Mouse (Mus musculus) kidney, embryonic 14.5 days (tissue): Measurements from ENCODE around the gene Atg16l1. TPM values are rescaled to one million over a fixed set of nuclear protein-coding genes. Genes with fewer than 3 reads are reported as not detected.

Experiments
- ATAC-seq: fragments of 200-750 bp; cut with Nextera tagmentation; 2 replicates; pipeline ENCODE4 v1.8.0; 2017; ENCODE audit warnings: moderate number of reproducible peaks, mild to moderate bottlenecking, moderate TSS enrichment, moderate library complexity; ENCODE audit not compliant: low FRiP score, low TSS enrichment
- H3K27ac ChIP-seq: fragments of 300-500 bp; sonication (generic); 2 replicates; pipeline ENCODE4 v1.5.1; 2014; ENCODE audit warnings: low read depth, mild to moderate bottlenecking, low read length, moderate library complexity, mixed read lengths
- H3K27me3 ChIP-seq: fragments of 300-500 bp; sonication (generic); 2 replicates; pipeline ENCODE4 v1.6.1; 2014; ENCODE audit warnings: mild to moderate bottlenecking, low read length; ENCODE audit not compliant: control insufficient read depth, insufficient read depth
- H3K36me3 ChIP-seq: fragments of 300-500 bp; sonication (generic); 2 replicates; pipeline ENCODE4 v1.6.1; 2014; ENCODE audit warnings: low read length, mixed read lengths; ENCODE audit not compliant: control insufficient read depth, insufficient read depth
- H3K4me1 ChIP-seq: fragments of 300-500 bp; sonication (generic); 2 replicates; pipeline ENCODE4 v1.6.1; 2014; ENCODE audit warnings: low read length, mixed read lengths; ENCODE audit not compliant: control insufficient read depth, insufficient read depth
- H3K4me2 ChIP-seq: fragments of 300-500 bp; sonication (generic); replicated peaks from 2 replicates; pipeline ENCODE4 v1.6.1; 2014; ENCODE audit warnings: low read depth, mild to moderate bottlenecking, low read length
- H3K4me3 ChIP-seq: fragments of 300-500 bp; sonication (generic); 2 replicates; pipeline ENCODE4 v1.5.1; 2014; ENCODE audit warnings: mild to moderate bottlenecking, low read length
- H3K9ac ChIP-seq: fragments of 300-500 bp; sonication (generic); 2 replicates; pipeline ENCODE4 v1.6.1; 2014; ENCODE audit warnings: low read depth, mild to moderate bottlenecking, low read length, moderate library complexity
- H3K9me3 ChIP-seq: fragments of 300-500 bp; sonication (generic); 2 replicates; pipeline ENCODE4 v1.6.1; 2016; ENCODE audit warnings: low read length; ENCODE audit not compliant: control insufficient read depth
- WGBS: fragments of 180-500 bp; shearing (Covaris S2); extraction: QIAGEN DNeasy Blood & Tissue Kit; methylation state at CpG from one replicate; pipeline ENCODE4 v1.1.7; 2014; 5-methylcytosine and 5-hydroxymethylcytosine counted together
- polyA plus RNA-seq: library from polyadenylated mRNA; unstranded; fragments of >200 nt; fragmentation: Nextera tagmentation; extraction: Ambion mirVana; gene quantifications from 2 replicates; pipeline ENCODE4 v1.2.1, GENCODE M21; 2014

Atg16l1 gene
- polyA plus RNA-seq, 1 experiment from 2014 or later, result 33.1 TPM

GRCm38 (mm10) chr1:87789665-87790064 is 34.0 kb downstream of the Atg16l1 start:
- Histone ChIP-seq H3K9me3 (no peaks in the 10 kb centered on the region), H3K9ac (no peak overlapping the region), H3K27ac (no peak overlapping the region), H3K4me3 (no peak overlapping the region), H3K4me1 (peaks cover 7% of the 10 kb centered on the region; the same call in 1 of the 2 replicates), H3K27me3 (no peaks in the 10 kb centered on the region), H3K4me2 (no peak overlapping the region), H3K36me3 (peaks cover 76% of the 10 kb centered on the region)
- 85% methylated on average over 8 of the region's 8 CpGs for WGBS
- ATAC-seq, result no peak

DNA sequence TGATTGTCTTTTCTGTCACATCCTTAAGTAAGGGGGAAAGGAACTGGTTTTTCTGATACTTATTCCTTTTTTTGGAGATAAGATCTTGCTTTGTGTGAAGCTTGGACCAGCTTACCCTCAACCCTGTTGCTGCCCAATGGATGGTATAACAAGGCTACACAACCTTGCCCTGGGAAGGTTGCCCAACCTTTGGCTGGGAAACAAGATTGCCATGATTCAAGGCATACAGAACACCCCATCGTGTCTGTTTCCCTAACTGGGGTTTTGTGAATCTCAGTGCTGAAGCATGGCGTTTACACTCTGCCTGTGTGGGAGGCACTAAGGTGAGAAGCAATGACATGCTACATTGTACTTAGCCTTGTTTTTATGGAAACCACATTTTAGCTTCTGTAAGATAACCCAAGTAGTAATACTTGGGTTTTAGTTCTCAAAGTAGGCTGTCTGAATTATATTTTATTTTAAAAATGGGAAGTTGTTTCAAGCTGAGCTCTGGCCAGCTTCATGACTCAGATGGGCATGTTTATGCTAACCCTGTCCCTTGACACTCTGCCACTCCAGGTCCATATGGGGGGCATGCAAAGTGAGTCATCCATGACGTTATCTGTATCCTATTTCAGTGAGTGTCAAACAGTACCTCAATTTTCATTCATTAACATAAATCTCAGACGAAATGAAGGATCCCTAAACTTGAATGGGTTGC is 36.9 kb downstream of the Atg16l1 start:
- ATAC-seq, result no peak
- H3K36me3 ChIP-seq, result peaks cover 49% of the 10 kb centered on the region
- WGBS, result 64% methylated on average over 4 of the region's 4 CpGs

DNA sequence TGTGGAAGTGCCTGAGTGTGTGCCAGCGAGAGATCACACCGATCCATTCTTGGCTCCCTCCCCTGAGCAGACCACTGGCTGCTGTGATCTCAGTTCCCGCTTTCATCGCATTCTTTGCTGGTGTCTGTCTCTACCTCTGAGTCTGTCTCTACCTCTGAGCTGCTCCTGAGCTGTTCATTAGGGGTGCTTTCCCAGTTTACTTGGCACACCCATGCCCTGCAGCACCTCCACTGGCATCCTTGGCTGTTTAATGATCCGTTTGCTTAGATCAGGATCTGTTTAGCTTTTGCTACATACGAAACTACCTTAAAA is 37.4 kb downstream of the Atg16l1 start:
- no peak overlapping the region for H3K27ac ChIP-seq
- ATAC-seq, result no peak
- H3K9ac ChIP-seq, result no peak overlapping the region
- H3K4me3 ChIP-seq, result no peak overlapping the region
- no peaks in the 10 kb centered on the region for H3K9me3 ChIP-seq
- H3K4me1 ChIP-seq, result peaks cover 7% of the 10 kb centered on the region; the same call in 1 of the 2 replicates
- H3K4me2 ChIP-seq, result no peak overlapping the region
- no peaks in the 10 kb centered on the region for H3K27me3 ChIP-seq
- WGBS, result 66% methylated on average over 6 of the region's 6 CpGs
- H3K36me3 ChIP-seq, result peaks cover 44% of the 10 kb centered on the region

More for the DNA sequence above, 36.9 kb downstream of the Atg16l1 start:
- H3K27me3 ChIP-seq, result no peaks in the 10 kb centered on the region
- peaks cover 7% of the 10 kb centered on the region; the same call in 1 of the 2 replicates for H3K4me1 ChIP-seq
- H3K4me2 ChIP-seq, result no peak overlapping the region
- H3K4me3 ChIP-seq, result no peak overlapping the region
- H3K9ac ChIP-seq, result no peak overlapping the region
- no peaks in the 10 kb centered on the region for H3K9me3 ChIP-seq
- H3K27ac ChIP-seq, result no peak overlapping the region

- H3K9me3 ChIP-seq, result no peaks in the 10 kb centered on the region
- H3K4me2 ChIP-seq, result no peak overlapping the region
- H3K4me1 ChIP-seq, result peaks cover 5% of the 10 kb centered on the region; the same call in 1 of the 2 replicates
- H3K27me3 ChIP-seq, result no peaks in the 10 kb centered on the region
- WGBS, result 91% methylated on average over 1 of the region's 1 CpGs
- ATAC-seq, result no peak
- no peak overlapping the region for H3K27ac ChIP-seq
- peaks cover 9% of the 10 kb centered on the region; the same call in 1 of the 2 replicates for H3K36me3 ChIP-seq
- no peak overlapping the region for H3K4me3 ChIP-seq
- no peak overlapping the region for H3K9ac ChIP-seq
Measured at GRCm38 (mm10) chr1:87797702-87798101, 42.0 kb downstream of the Atg16l1 start.

GRCm38 (mm10) chr1:87798306-87798705 is 42.6 kb downstream of the Atg16l1 start:
- Histone ChIP-seq H3K9ac (no peak overlapping the region), H3K27me3 (no peaks in the 10 kb centered on the region), H3K9me3 (no peaks in the 10 kb centered on the region), H3K27ac (no peak overlapping the region), H3K4me1 (no peaks in the 10 kb centered on the region), H3K4me2 (no peak overlapping the region), H3K4me3 (no peak overlapping the region), H3K36me3 (0 out of 2 replicates have a peak, but pooled peaks cover 4% of the 10 kb centered on the region)
- ATAC-seq, result no peak
- WGBS, result 81% methylated on average over 2 of the region's 2 CpGs

DNA sequence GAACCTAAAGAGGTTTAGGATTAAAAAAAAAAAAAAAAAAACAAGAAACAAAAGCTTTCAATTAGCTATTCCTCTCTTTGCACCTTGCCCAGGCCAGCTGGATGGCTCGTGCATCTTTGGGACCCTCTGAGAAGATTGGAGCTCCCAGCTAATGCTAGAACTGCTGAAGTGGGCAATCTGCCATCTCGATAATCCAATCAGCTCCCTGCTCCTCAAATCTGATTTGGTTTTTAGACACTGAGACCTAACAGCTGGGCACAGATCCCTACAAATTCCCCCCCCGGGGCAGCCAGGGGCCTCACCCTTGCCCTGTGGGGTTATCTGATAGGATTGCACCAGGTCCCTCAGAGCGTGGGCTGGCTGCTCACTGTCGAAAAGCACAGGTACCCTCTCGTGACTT is 47.9 kb downstream of the Atg16l1 start, which contains the start of gene Sag:
TSS of gene Sag (plus strand) at position 105 of the 400 bp plus-strand sequence.
- Histone ChIP-seq H3K27me3 (no peaks in the 10 kb centered on the region), H3K4me2 (no peak within 1 kb of the TSS), H3K9me3 (no peaks in the 10 kb centered on the region), H3K4me1 (no peaks in the 10 kb centered on the region), H3K9ac (no peak within 1 kb of the TSS), H3K27ac (no peak within 1 kb of the TSS), H3K36me3 (no peaks in the 10 kb centered on the region), H3K4me3 (no peak within 1 kb of the TSS)
- ATAC-seq, result no peak
- 57% methylated on average over 6 of the region's 6 CpGs for WGBS

GRCm38 (mm10) chr1:87807751-87808150 is 52.1 kb downstream of the Atg16l1 start:
- Histone ChIP-seq H3K36me3 (no peaks in the 10 kb centered on the region), H3K27me3 (no peaks in the 10 kb centered on the region), H3K4me3 (no peak overlapping the region), H3K4me2 (no peak overlapping the region), H3K9ac (no peak overlapping the region), H3K4me1 (no peaks in the 10 kb centered on the region), H3K9me3 (no peaks in the 10 kb centered on the region), H3K27ac (no peak overlapping the region)
- ATAC-seq, result no peak
- 92% methylated on average over 1 of the region's 1 CpGs for WGBS

DNA sequence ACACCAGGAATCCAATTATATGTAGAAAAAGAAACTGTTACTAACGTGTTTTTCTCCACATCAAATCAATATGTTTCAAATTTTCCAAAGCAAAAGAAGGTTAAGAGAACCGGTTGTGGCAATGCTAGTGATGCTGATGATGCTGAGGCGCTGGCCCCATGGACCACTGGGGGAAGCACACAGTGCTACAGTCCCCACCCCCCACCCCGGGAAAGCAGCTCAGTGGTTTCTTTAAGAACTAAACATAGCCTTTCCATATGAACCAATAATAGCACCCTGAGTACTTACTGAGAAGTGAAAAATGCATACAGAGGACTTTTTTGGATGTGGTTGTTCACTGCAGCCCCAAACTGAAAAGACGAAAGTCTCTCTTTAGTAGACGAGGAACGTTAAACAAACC is 55.7 kb downstream of the Atg16l1 start:
- H3K27ac ChIP-seq, result no peak overlapping the region
- no peak overlapping the region for H3K4me3 ChIP-seq
- no peak for ATAC-seq
- H3K27me3 ChIP-seq, result no peaks in the 10 kb centered on the region
- no peak overlapping the region for H3K4me2 ChIP-seq
- no peak overlapping the region for H3K9ac ChIP-seq
- no peaks in the 10 kb centered on the region for H3K36me3 ChIP-seq
- no peaks in the 10 kb centered on the region for H3K4me1 ChIP-seq
- 88% methylated on average over 7 of the region's 7 CpGs for WGBS
- no peaks in the 10 kb centered on the region for H3K9me3 ChIP-seq

DNA sequence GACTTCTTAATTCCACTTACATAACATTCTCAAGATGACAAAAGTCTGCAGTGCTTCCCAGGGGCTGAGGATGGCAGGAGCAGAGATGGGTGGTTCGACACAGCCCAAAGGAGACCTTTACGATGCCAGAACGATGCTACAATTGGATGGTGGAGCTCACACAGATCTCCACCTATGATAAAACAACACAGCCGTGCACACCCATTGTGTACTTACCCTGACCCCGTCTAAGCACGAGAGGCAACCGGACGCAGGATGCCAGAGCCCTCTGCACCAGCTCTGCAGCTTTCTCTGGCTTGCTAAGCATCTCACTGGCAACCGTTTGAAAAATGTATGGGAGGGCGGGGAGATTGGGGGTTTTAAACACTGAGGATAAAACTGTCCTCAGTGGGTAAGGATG is 56.4 kb downstream of the Atg16l1 start:
- Histone ChIP-seq H3K9ac (no peak overlapping the region), H3K9me3 (no peaks in the 10 kb centered on the region), H3K36me3 (no peaks in the 10 kb centered on the region), H3K4me3 (no peak overlapping the region), H3K4me2 (no peak overlapping the region), H3K27me3 (no peaks in the 10 kb centered on the region), H3K27ac (no peak overlapping the region), H3K4me1 (no peaks in the 10 kb centered on the region)
- WGBS, result 63% methylated on average over 10 of the region's 10 CpGs
- no peak for ATAC-seq
